Mouse (Mus musculus) thymus, adult 2 months (tissue): ENCODE data around the gene Ptprg. TPM values are rescaled to one million over a fixed set of nuclear protein-coding genes. Genes with fewer than 3 reads are reported as not detected.
"Not testable (repeated sequence)": the region's sequence is repeated elsewhere in the genome, so short reads cannot be mapped to it uniquely, and the experiment has no call there.

ENCODE experiments used
- DNase-seq: peaks from one replicate; pipeline ENCODE4 v3.0.0; 2021
- H3K27ac ChIP-seq: fragments of 200-500 bp; 2 replicates; pipeline ENCODE4 v1.5.1; 2012; ENCODE audit warnings: low read length, control low read depth; ENCODE audit not compliant: control insufficient read depth, insufficient read depth
- H3K27me3 ChIP-seq: fragments of 200-500 bp; 2 replicates; pipeline ENCODE4 v1.6.1; 2012; ENCODE audit warnings: mild to moderate bottlenecking, low read length, moderate library complexity, mixed read lengths; ENCODE audit not compliant: control insufficient read depth, insufficient read depth
- H3K36me3 ChIP-seq: fragments of 200-500 bp; 2 replicates; pipeline ENCODE4 v1.6.1; 2012; ENCODE audit warnings: mild to moderate bottlenecking, low read length, moderate library complexity; ENCODE audit not compliant: control insufficient read depth, insufficient read depth
- H3K4me1 ChIP-seq: fragments of 200-500 bp; replicated peaks from 2 replicates; pipeline ENCODE4 v1.6.1; 2012; ENCODE audit warnings: low read length; ENCODE audit not compliant: control insufficient read depth, insufficient read depth
- H3K4me3 ChIP-seq: fragments of 200-500 bp; 2 replicates; pipeline ENCODE4 v1.5.1; 2012; ENCODE audit warnings: mild to moderate bottlenecking, low read length, control low read depth, moderate library complexity; ENCODE audit not compliant: control insufficient read depth, insufficient read depth
- CTCF ChIP-seq: fragments of 200-500 bp; IDR thresholded peaks from 2 replicates; pipeline ENCODE4 v1.5.1; 2012; ENCODE audit warnings: mild to moderate bottlenecking, control low read depth, low read length, moderate library complexity, borderline replicate concordance; ENCODE audit not compliant: control insufficient read depth, poor library complexity, insufficient read depth; ENCODE audit errors: extremely low read depth
- POLR2A ChIP-seq: fragments of 200-500 bp; IDR thresholded peaks from 2 replicates; pipeline ENCODE4 v1.6.1; 2012; ENCODE audit warnings: mild to moderate bottlenecking, low read length, control low read depth, moderate library complexity; ENCODE audit not compliant: control insufficient read depth, poor library complexity, insufficient read depth; ENCODE audit errors: extremely low read depth
- WGBS: fragments of 180-500 bp; shearing (Covaris S2); methylation state at CpG from one replicate; pipeline ENCODE4 v1.1.7; 2018; 5-methylcytosine and 5-hydroxymethylcytosine counted together
- polyA plus RNA-seq: library from polyadenylated mRNA; depleted of rRNA; stranded (reverse); fragments of >200 nt; gene quantifications from 2 replicates; pipeline ENCODE4 v1.2.3, GENCODE M21; 2012

Gene Ptprg
- polyA plus RNA-seq, 1 experiment, result 12.3 TPM

GRCm38 (mm10) chr14:11806674-11807073 lies 253.3 kb downstream of the Ptprg start:
- no peak for TF ChIP-seq POLR2A
- no peak for TF ChIP-seq CTCF
- H3K4me3 ChIP-seq, result no peak overlapping the region
- no peak overlapping the region for H3K27ac ChIP-seq
- no peaks in the 10 kb centered on the region for H3K4me1 ChIP-seq
- no peaks in the 10 kb centered on the region for H3K27me3 ChIP-seq
- H3K36me3 ChIP-seq, result no peaks in the 10 kb centered on the region
- DNase-seq, result no peak
- 66% methylated on average over 5 of the region's 5 CpGs for WGBS

DNA sequence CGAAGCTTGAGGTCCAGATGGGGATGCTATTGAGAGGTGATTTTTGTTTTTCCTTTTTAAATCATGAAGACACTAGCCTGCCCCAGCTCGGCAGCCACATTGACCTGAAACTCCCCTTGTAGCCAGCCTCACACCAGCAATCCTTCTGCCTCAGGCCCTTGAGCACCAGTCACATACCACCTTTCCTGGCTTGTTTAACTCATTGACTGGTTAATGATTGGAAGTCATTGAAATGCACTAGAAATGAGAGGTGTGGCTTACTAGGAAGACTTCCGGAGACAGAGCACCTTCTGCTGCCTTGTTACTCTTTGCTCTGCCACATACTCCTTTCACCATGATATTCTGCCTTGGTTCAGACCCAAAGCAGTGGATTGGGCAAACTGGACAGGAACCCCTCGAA lies 254.1 kb downstream of the Ptprg start:
- 83% methylated on average over 4 of the region's 4 CpGs for WGBS
- no peaks in the 10 kb centered on the region for H3K4me1 ChIP-seq
- H3K27me3 ChIP-seq, result no peaks in the 10 kb centered on the region
- TF ChIP-seq POLR2A (no peak), CTCF (no peak)
- no peak overlapping the region for H3K27ac ChIP-seq
- H3K4me3 ChIP-seq, result no peak overlapping the region
- no peak for DNase-seq
- no peaks in the 10 kb centered on the region for H3K36me3 ChIP-seq

DNA sequence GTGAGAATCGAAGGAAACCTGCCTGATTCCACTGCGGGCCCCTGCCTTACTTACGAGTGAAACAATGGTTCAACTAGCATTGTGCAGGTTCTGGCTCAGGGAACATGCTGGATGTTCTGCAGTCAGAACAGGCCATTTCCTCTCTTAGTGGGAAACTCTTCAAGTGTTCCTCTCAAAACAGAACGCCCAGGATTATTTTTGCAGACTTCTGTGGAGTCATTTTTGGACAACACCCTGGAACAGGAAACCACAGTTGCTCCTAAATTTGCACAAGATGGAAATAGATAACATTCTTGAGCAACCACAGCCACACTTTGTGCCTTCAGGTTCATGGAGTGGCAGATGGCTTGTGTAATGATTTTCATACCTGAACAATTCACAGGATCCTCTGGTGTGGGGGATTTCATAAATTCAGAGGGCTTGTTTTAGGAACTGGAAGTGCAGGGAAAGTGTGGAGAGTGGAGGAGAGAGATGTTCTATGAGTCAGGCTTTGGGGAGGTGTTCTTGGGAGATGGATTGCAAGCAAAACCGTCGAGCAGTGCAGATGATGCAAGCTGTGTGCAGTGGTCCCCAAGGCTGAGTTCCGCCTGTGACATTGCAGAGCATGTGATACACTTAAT lies 257.9 kb downstream of the Ptprg start:
- WGBS, result 35% methylated on average over 7 of the region's 7 CpGs
- Histone ChIP-seq H3K36me3 (no peaks in the 10 kb centered on the region), H3K4me3 (no peak overlapping the region), H3K4me1 (no peaks in the 10 kb centered on the region), H3K27me3 (no peaks in the 10 kb centered on the region), H3K27ac (no peak overlapping the region)
- DNase-seq, result no peak
- TF ChIP-seq CTCF, result no peak
- no peak for TF ChIP-seq POLR2A

DNA sequence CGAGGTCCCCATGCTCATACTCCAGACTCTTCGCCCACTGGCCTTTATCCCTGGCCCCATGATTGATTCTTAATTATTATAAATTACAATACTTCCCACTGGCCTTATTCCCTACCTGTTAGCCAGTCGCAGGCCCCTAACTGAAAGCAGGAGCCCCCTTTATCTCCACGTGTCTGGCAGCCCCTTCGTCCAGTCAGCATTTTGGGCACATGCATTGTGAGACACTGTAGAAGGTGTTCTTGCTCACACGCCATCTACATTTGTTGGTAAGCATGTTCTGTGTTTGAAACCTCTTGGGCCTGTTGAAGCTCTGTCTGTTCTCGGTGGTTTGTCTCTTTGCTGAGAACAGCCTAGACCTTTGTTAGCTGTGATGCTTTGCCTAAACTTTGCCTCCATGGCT lies 259.0 kb downstream of the Ptprg start:
- no peak overlapping the region for H3K27ac ChIP-seq
- no peaks in the 10 kb centered on the region for H3K27me3 ChIP-seq
- no peak overlapping the region for H3K4me3 ChIP-seq
- no peaks in the 10 kb centered on the region for H3K36me3 ChIP-seq
- DNase-seq, result no peak
- no peak for TF ChIP-seq CTCF
- no peak for TF ChIP-seq POLR2A
- 93% methylated on average over 7 of the region's 7 CpGs for WGBS
- H3K4me1 ChIP-seq, result no peaks in the 10 kb centered on the region

DNA sequence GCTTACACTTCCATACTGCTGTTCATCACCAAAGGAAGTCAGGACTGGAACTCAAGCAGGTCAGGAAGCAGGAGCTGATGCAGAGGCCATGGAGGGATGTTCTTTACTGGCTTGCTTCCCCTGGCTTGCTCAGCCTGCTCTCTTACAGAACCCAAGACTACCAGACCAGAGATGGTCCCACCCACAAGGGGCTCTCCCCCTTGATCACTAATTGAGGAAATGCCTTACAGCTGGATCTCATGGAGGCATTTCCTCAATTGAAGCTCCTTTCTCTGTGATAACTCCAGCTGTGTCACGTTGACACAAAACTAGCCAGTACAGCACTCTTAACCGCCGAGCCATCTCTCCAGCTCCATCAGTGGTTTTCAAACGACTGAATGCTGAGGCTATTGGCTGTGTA lies 261.5 kb downstream of the Ptprg start:
- H3K27ac ChIP-seq, H3K4me3 ChIP-seq, H3K4me1 ChIP-seq, H3K27me3 ChIP-seq, H3K36me3 ChIP-seq, DNase-seq: not testable (repeated sequence)
- 78% methylated on average over 4 of the region's 4 CpGs for WGBS

- H3K27ac ChIP-seq, result no peak overlapping the region
- TF ChIP-seq POLR2A, result no peak
- H3K4me3 ChIP-seq, result no peak overlapping the region
- H3K36me3 ChIP-seq, result no peaks in the 10 kb centered on the region
- WGBS, result 86% methylated on average over 6 of the region's 6 CpGs
- no peaks in the 10 kb centered on the region for H3K27me3 ChIP-seq
- no peaks in the 10 kb centered on the region for H3K4me1 ChIP-seq
- DNase-seq, result no peak
Observed at GRCm38 (mm10) chr14:11817236-11817635, 263.9 kb downstream of the Ptprg start.

- Histone ChIP-seq H3K36me3 (no peaks in the 10 kb centered on the region), H3K27me3 (no peaks in the 10 kb centered on the region), H3K27ac (no peak overlapping the region), H3K4me3 (no peak overlapping the region), H3K4me1 (no peaks in the 10 kb centered on the region)
- DNase-seq, result no peak
- TF ChIP-seq POLR2A, result no peak
- 92% methylated on average over 3 of the region's 3 CpGs for WGBS
Observed at GRCm38 (mm10) chr14:11818054-11818453, 264.7 kb downstream of the Ptprg start.
